Mouse (Mus musculus): Measurements from ENCODE around the gene Lemd2. TPM values are rescaled to one million over a fixed set of nuclear protein-coding genes. Genes with fewer than 3 reads are reported as not detected.
"Not testable (repeated sequence)": the region's sequence is repeated elsewhere in the genome, so short reads cannot be mapped to it uniquely, and the experiment has no call there.

The Lemd2 gene
- total RNA-seq (2021): 10 to 100 TPM; 27.4 to 28.6 TPM
- long read RNA-seq, experiment 1, transcript Lemd2-201 (9 exons, 2,627 nt): major isoform, 79 of 89 reads
- long read RNA-seq, experiment 1, partial matches to known transcripts: 1 of 89 reads
- long read RNA-seq, experiment 1, other reads (novel, unspliced or antisense): 8 of 89 reads
- long read RNA-seq, experiment 2, transcript Lemd2-201 (9 exons, 2,627 nt): major isoform, 69 of 77 reads
- long read RNA-seq, experiment 2, partial matches to known transcripts: 2 of 77 reads
- long read RNA-seq, experiment 2, other reads (novel, unspliced or antisense): 6 of 77 reads

- DNase-seq: peak; percentile 98 to 99
- intact Hi-C loops (cut with DNase I): loop anchor here (10.0 kb wide), 4 partner anchors 169 to 949 kb away; partner anchors contain the start of genes Cuta, Luc7l, Phf1 and RPS10-NUDT3
These were observed at the start of gene Lemd2 for GRCm38 (mm10) chr17:27204075-27204909. TSS of gene Lemd2 (minus strand) at chr17:27204469.

GRCm38 (mm10) chr17:27251150-27251549 lies 46.9 kb upstream of the Lemd2 start:
- intact Hi-C loops (cut with DNase I): no loop called here

GRCm38 (mm10) chr17:27250461-27250860 lies 46.2 kb upstream of the Lemd2 start:
- intact Hi-C loops (cut with DNase I): no loop called here
- no peak for DNase-seq

More at GRCm38 (mm10) chr17:27251150-27251549, 46.9 kb upstream of the Lemd2 start:
- DNase-seq: no peak

GRCm38 (mm10) chr17:27249073-27249472 lies 44.8 kb upstream of the Lemd2 start:
- DNase-seq: no peak

GRCm38 (mm10) chr17:27247680-27248386 lies 43.6 kb upstream of the Lemd2 start:
- DNase-seq: no peak
- intact Hi-C loops (cut with DNase I): no loop called here

More at GRCm38 (mm10) chr17:27249073-27249472, 44.8 kb upstream of the Lemd2 start:
- intact Hi-C loops (cut with DNase I): no loop called here

- DNase-seq: peak; percentile 29 to 46
- intact Hi-C loops (cut with DNase I): no loop called here
These were observed 41.6 kb upstream of the Lemd2 start for GRCm38 (mm10) chr17:27245851-27246381.

- no peak for DNase-seq
- intact Hi-C loops (cut with DNase I): no loop called here
These were observed 40.6 kb upstream of the Lemd2 start for GRCm38 (mm10) chr17:27244912-27245311.

- intact Hi-C loops (cut with DNase I): no loop called here
- DNase-seq: peak; percentile 68 to 81
These were observed 38.2 kb upstream of the Lemd2 start for GRCm38 (mm10) chr17:27242194-27243189.

- peak; percentile 77 to 78 for DNase-seq
- intact Hi-C loops (cut with DNase I): no loop called here
These were observed 36.5 kb upstream of the Lemd2 start for GRCm38 (mm10) chr17:27240556-27241457.

- no peak for DNase-seq
- intact Hi-C loops (cut with DNase I): no loop called here
These were observed 35.7 kb upstream of the Lemd2 start for GRCm38 (mm10) chr17:27239941-27240340.

- no peak for DNase-seq
- intact Hi-C loops (cut with DNase I): no loop called here
These were observed 34.4 kb upstream of the Lemd2 start for GRCm38 (mm10) chr17:27238637-27239036.

GRCm38 (mm10) chr17:27237731-27238130 lies 33.5 kb upstream of the Lemd2 start:
- intact Hi-C loops (cut with DNase I): no loop called here
- DNase-seq: no peak

- intact Hi-C loops (cut with DNase I): no loop called here
- no peak for DNase-seq
These were observed 29.0 kb upstream of the Lemd2 start for GRCm38 (mm10) chr17:27233298-27233697.

- DNase-seq: no peak
- intact Hi-C loops (cut with DNase I): no loop called here
These were observed 27.9 kb upstream of the Lemd2 start for GRCm38 (mm10) chr17:27232176-27232575.

- intact Hi-C loops (cut with DNase I); DNase-seq: not testable (repeated sequence)
These were observed 27.3 kb upstream of the Lemd2 start for GRCm38 (mm10) chr17:27231586-27231985.

GRCm38 (mm10) chr17:27231146-27231503 lies 26.9 kb upstream of the Lemd2 start:
- DNase-seq: no peak
- intact Hi-C loops (cut with DNase I): no loop called here

- DNase-seq: no peak
- intact Hi-C loops (cut with DNase I): no loop called here
These were observed 26.3 kb upstream of the Lemd2 start for GRCm38 (mm10) chr17:27230455-27231145.

Measured in heart, postnatal 14 days (tissue).